Mouse (Mus musculus) gonadal fat pad, adult 2 months (tissue): ENCODE measurements around the gene Gtf2f1. TPM values are rescaled to one million over a fixed set of nuclear protein-coding genes. Genes with fewer than 3 reads are reported as not detected.

ENCODE experiments used
- DNase-seq: peaks from one replicate; pipeline ENCODE4 v3.0.0-alpha.2; 2012; ENCODE audit warnings: low read depth
- polyA plus RNA-seq: library from polyadenylated mRNA; depleted of rRNA; stranded (reverse); fragments of >200 nt; gene quantifications from 2 replicates; pipeline ENCODE4 v1.2.3, GENCODE M21; 2012; rRNA removed

The Gtf2f1 gene
- polyA plus RNA-seq, 1 experiment = 32.5 TPM

DNA sequence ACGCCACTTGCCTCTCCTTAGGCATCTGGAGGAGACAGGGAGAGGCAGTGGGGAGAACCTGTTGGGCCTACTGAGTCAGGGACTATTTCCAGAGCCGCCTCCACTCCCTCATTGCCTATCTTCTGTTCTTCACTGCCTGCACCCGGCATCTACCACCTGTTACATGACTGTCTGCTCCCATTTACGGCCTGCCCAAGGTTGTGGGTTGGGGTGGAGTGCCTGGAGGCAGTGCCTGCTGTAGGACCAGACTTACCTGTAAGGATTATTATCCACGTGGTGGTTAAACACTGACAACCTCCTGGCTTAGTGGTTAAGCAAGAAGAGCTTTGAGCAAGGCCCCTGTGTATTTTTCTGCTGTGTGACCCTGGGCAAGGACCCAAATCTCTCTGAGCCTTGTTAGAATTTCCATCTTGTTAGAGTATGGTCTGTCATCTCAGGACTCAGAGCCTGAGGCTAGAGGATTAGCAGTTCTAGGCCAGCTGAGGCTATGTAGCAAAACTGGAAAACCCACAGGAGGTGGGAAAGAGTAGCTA is 36.3 kb downstream of the Gtf2f1 start:
- DNase-seq = peak; percentile 85

GRCm38 (mm10) chr17:56973956-56974707 is 37.0 kb downstream of the Gtf2f1 start:
- DNase-seq = no peak

- DNase-seq = no peak
Measured at GRCm38 (mm10) chr17:56970081-56970480, 41.0 kb downstream of the Gtf2f1 start.

DNA sequence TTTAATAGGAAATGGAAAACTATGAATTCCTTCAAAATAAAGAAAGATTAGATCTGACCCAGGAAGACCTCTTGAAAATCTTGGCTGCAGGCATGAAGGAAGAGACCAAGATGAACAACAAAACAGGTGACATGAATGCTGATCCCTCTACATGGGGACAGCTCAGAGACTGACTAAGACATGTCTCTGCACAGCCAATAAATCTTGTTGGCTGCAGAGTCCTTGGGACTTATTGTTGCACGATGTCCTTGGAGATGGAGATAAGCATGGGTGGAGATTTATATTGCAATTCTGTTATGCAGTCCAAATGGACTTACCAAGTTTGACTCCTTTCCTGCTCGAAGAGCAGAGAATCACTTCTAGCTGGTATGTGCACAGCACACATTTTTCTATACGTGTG is 41.8 kb downstream of the Gtf2f1 start:
- DNase-seq = no peak

DNA sequence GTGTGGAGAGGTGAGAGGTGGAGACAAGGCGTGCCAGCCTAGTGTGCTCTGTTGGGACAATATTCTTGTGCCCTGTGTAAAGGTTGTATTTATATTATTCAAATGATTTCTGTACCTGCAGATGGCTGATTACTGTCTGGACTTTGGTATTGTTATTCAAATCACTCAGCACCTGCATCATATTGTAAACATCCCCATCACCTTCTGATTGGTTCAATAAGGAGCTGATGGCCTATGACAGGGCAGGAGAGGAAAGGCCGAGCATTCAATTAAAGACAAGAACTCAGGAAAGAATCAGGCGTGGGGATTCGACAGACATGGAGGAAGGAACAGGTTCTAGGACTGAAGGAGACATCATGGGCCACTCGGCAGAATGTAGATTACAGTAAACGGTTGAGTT is 47.4 kb downstream of the Gtf2f1 start:
- no peak for DNase-seq

GRCm38 (mm10) chr17:56962642-56963405 is 48.3 kb downstream of the Gtf2f1 start:
- no peak for DNase-seq

DNA sequence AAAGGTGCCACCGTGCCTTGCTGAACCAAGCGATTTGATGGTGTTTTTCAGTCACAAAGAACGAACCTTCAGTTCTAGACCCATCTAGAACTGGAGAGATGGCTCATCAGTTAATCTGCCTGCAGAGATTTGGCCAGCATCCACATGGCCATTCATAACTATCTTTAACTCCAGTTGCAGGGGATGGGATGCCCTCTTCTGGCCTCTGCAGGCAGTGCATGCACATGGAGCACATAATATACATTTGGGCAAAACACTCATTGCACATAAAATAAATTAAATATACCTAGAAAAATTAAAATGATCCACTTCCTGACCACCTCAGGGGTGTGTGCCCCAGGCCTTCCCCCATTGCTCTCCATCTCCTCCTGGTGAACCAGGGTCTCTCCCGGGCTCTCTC is 49.2 kb downstream of the Gtf2f1 start:
- DNase-seq = no peak

GRCm38 (mm10) chr17:56958667-56959066 is 52.4 kb downstream of the Gtf2f1 start:
- no peak for DNase-seq

GRCm38 (mm10) chr17:56957763-56958429 is 53.2 kb downstream of the Gtf2f1 start:
- DNase-seq = no peak

DNA sequence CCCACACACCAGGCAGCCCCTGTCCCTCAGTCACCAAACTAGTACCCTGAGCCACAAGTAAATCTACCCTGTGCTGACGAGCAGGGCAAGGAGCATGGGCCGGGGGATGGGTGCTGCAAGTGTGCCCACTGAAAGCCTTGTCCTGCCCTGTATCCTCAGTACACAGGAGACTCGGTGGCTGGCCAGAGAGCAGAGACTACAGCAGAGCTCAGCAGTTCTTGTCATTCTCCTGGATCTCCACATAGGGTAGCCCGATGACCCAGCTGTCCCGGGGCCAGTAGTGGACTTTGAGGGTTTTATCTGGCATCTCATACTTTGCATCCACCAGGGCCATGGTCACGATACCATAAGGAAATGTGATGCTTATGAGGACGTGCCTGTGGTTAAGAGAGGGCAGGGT is 56.2 kb downstream of the Gtf2f1 start:
- no peak for DNase-seq

Other genes starting within 250 kb of the Gtf2f1 start
- gene Dus3l, start 246.5 kb downstream of the Gtf2f1 start, polyA plus RNA-seq = 48.3 and 52.0 TPM in 2 replicates
- 1.1 and 1.2 TPM in 2 replicates for gene Prr22, start 241.0 kb downstream of the Gtf2f1 start, polyA plus RNA-seq
- gene Rfx2, start 180.3 kb downstream of the Gtf2f1 start, polyA plus RNA-seq = 11.2 and 13.1 TPM in 2 replicates
- gene Acsbg2, start 136.8 kb downstream of the Gtf2f1 start, polyA plus RNA-seq = 0.74 and 1.5 TPM in 2 replicates
- gene 1700061G19Rik, start 135.8 kb downstream of the Gtf2f1 start, polyA plus RNA-seq = 0.23 and 0.38 TPM in 2 replicates
- 33.6 and 36.4 TPM in 2 replicates for gene Mllt1, start 75.9 kb downstream of the Gtf2f1 start, polyA plus RNA-seq
- not detected in 2 replicates for gene Acer1, start 29.2 kb downstream of the Gtf2f1 start, polyA plus RNA-seq
- 171 and 183 TPM in 2 replicates for gene Clpp, start 21.0 kb downstream of the Gtf2f1 start, polyA plus RNA-seq
- 32.3 and 38.3 TPM in 2 replicates for gene Alkbh7, start 13.9 kb downstream of the Gtf2f1 start, polyA plus RNA-seq
- gene Pspn, start 11.3 kb downstream of the Gtf2f1 start, polyA plus RNA-seq = not detected in 2 replicates
- 0.20 and 0.47 TPM in 2 replicates for gene Gm17949, start 181 bp upstream of the Gtf2f1 start, polyA plus RNA-seq
- 44.9 and 61.6 TPM in 2 replicates for gene Khsrp, start 20.2 kb upstream of the Gtf2f1 start, polyA plus RNA-seq
- 0.12 and 0.29 TPM in 2 replicates for gene Slc25a41, start 30.4 kb upstream of the Gtf2f1 start, polyA plus RNA-seq
- gene Crb3, start 47.8 kb upstream of the Gtf2f1 start, polyA plus RNA-seq = 38.7 and 47.6 TPM in 2 replicates
- 49.0 and 61.9 TPM in 2 replicates for gene Slc25a23, start 48.6 kb upstream of the Gtf2f1 start, polyA plus RNA-seq
- gene Dennd1c, start 67.2 kb upstream of the Gtf2f1 start, polyA plus RNA-seq = 5.0 and 5.4 TPM in 2 replicates
- gene Tubb4a, start 76.5 kb upstream of the Gtf2f1 start, polyA plus RNA-seq = 2.5 and 4.3 TPM in 2 replicates
- 0.55 and 0.58 TPM in 2 replicates for gene Tnfsf9, start 94.0 kb upstream of the Gtf2f1 start, polyA plus RNA-seq
- gene Cd70, start 138.5 kb upstream of the Gtf2f1 start, polyA plus RNA-seq = not detected in 2 replicates
- gene Tnfsf14, start 182.9 kb upstream of the Gtf2f1 start, polyA plus RNA-seq = 0.24 and 0.32 TPM in 2 replicates
- gene C3, start 216.8 kb upstream of the Gtf2f1 start, polyA plus RNA-seq = 194 and 273 TPM in 2 replicates
- gene Gpr108, start 237.2 kb upstream of the Gtf2f1 start, polyA plus RNA-seq = 77.8 and 78.2 TPM in 2 replicates
- 27.5 and 33.1 TPM in 2 replicates for gene Trip10, start 238.2 kb upstream of the Gtf2f1 start, polyA plus RNA-seq